Mouse (Mus musculus) small intestine, adult 2 months (tissue): ENCODE measurements around the gene Nepro.

Experiments used
- CTCF ChIP-seq: fragments of 200-500 bp; IDR thresholded peaks from 2 replicates; pipeline ENCODE4 v1.5.1; 2012; ENCODE audit warnings: low read depth, mild to moderate bottlenecking, control low read depth, inconsistent platforms, low read length, moderate library complexity, mixed read lengths; ENCODE audit not compliant: insufficient replicate concordance, insufficient read length; ENCODE audit errors: extremely low read depth
- POLR2A ChIP-seq: fragments of 200-500 bp; IDR thresholded peaks from 2 replicates; pipeline ENCODE4 v1.6.1; 2012; ENCODE audit warnings: low read depth, mild to moderate bottlenecking, control low read depth, inconsistent platforms, low read length, moderate library complexity

DNA sequence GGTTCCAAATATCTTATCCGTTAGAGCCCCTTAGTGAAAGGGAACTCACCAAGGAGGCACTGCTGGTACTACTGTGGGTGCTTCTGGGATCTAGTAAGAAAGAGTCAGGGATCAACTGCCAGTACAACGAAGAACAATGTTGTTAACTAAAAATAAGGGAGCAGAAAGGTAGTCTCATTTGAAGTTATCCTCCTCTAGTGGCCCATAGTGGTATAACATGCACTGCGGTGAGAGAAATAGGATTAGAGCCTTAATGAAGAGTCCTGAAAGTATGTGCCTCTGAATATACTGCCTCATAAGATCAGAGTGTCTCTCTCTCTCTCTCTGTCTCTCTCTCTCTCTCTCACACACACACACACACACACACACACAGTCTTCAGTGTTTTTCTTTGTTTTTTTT lies 3.6 kb upstream of the Nepro start:
- TF ChIP-seq CTCF (no peak), POLR2A (no peak)
